Mouse (Mus musculus) embryo, embryonic 10.5 days (tissue): Measurements from ENCODE around the gene Mif4gd.

ENCODE experiments used
- DNase-seq: peaks from one replicate; pipeline ENCODE4 v3.0.0-alpha.2; 2015; ENCODE audit warnings: low spot score

The Mif4gd gene

DNA sequence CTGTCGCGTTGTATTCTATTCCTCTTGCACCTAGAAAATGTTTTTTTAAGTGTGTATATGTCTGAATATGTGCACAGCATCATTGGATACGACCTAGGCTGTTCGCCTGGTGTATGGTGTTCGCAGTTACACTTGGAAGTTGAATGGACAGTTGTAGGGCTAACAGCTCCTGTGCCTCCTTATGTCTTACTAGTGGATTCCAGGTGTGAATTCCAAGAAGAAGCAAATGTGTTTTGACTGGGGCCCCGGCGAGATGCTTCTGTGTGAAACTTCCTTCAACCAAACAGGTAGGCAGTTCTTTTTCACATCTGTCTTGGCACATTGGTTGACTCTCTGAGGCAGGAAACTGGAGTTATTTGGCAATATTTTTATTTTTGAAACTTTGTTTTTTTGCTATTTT lies 47.8 kb downstream of the Mif4gd start:
- DNase-seq = no peak

GRCm38 (mm10) chr11:115564064-115564809 lies 48.5 kb downstream of the Mif4gd start, which contains the start of gene Nup85:
TSS of gene Nup85 (plus strand) at chr11:115564434.
- peak; percentile 98 for DNase-seq

DNA sequence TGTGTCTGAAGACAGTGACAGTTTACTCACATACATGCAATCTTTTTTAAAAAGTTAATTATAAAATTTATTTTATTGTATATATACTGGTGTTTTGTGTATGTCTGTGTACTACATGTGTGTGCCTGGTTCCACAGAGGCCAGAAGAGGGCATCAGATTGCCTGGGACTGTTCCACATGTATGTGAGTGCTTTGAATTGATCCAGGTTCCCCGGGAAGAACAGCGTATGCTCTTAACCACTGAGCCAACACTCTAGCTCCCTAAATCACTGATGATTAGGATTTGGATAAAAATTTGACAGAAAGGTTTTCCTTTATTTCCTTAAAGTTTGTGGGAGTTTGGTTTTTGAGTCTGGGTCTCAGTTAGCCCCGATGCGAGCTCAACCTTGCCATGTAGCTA lies 49.4 kb downstream of the Mif4gd start:
- peak; percentile 59 for DNase-seq
